ENCODE assay signal across 8 mouse cellular contexts in genomic region chr11:59538387-59538786, GRCm38 (mm10). TPM values are rescaled to one million over a fixed set of nuclear protein-coding genes. Genes with fewer than 3 reads are reported as not detected.
DNase-seq lines count a peak whose midpoint lies in the region; ATAC-seq and TF ChIP-seq lines count a peak whose summit lies in the region.
"Had no signal": no experiment of that assay in that cellular context is flagged by ENCODE, and none has a peak within 500 bp of the region (broad histone marks: within the 10 kb centered on the region; RNA-seq: fewer than 3 reads in every experiment).

No protein-coding gene starts in this region.

- peak in 1 of 2 experiments; percentile 50; a peak in 2 of 4 replicates for TF ChIP-seq CTCF in CH12.LX (conservative IDR thresholded peaks at IDR 0.05 in 1 of 2, IDR thresholded peaks at IDR 0.05 in 1 of 2; ENCODE audit: low read depth in 2 of 2, low read length in 2 of 2)

- dilution Hi-C loops in CH12.LX (cut with MboI; ENCODE audit: extremely low pct_ligation_motif_present, extremely low pct_unique_long_range_greater_than_20kb, low sequenced_read_pairs) = no loop called here

- DNase-seq in A20 (ENCODE audit: low read depth, low spot score) (peak; percentile 73), CH12.LX (ENCODE audit: extremely low read depth) (no peak)
- peak; percentile 20 for DNase-seq in embryo, embryonic 10.5 days (ENCODE audit: low spot score)
- DNase-seq in left cerebral cortex, postnatal 10 days (ENCODE audit: extremely low spot score in 1 of 2, low spot score in 2 of 2) = peak; percentile 23 to 79
- peak; percentile 44 to 77 for DNase-seq in urinary bladder, postnatal 36 days (ENCODE audit: low spot score in 2 of 2)

- in situ Hi-C loops in CH12.LX (cut with MboI; ENCODE audit: low pct_ligation_motif_present, low pct_unique_long_range_greater_than_20kb, low sequenced_read_pairs) = loop anchor here (5.0 kb wide), 1 partner anchor 49 kb away; no protein-coding TSS in a partner anchor

- H3K79me2 ChIP-seq in CH12.LX (replicated peaks; ENCODE audit: control insufficient read depth, extremely low read depth, insufficient read depth, poor library complexity, severe bottlenecking) = no peaks in the 10 kb centered on the region

- 0 out of 4 replicates have a peak, but pooled peaks have one; percentile 13 to 26 for ATAC-seq in hematopoietic stem cell, adult 5-6 weeks (replicated peaks in 1 of 2; ENCODE audit: insufficient read depth in 1 of 2, low FRiP score in 2 of 2, low TSS enrichment in 1 of 2, low read depth in 1 of 2, poor library complexity in 2 of 2, severe bottlenecking in 2 of 2)
- ATAC-seq in neural tube, embryonic 15.5 days (ENCODE audit: low FRiP score) = no peak

- peaks cover 0 to 24% of the 10 kb centered on the region in 2 experiments; a peak in 2 of 4 replicates for H3K4me1 ChIP-seq in CH12.LX (ENCODE audit: control insufficient read depth in 1 of 2, insufficient read depth in 2 of 2)
- peaks cover 10% of the 10 kb centered on the region for H3K4me1 ChIP-seq in neural tube, embryonic 15.5 days

- no peak for TF ChIP-seq RAD21 in CH12.LX (IDR thresholded peaks at IDR 0.05; ENCODE audit: low read depth, low read length)

- H3K9me3 ChIP-seq in CH12.LX (replicated peaks; ENCODE audit: low read length) = peaks cover 7% of the 10 kb centered on the region
- H3K9me3 ChIP-seq in neural tube, embryonic 15.5 days (replicated peaks) = no peaks in the 10 kb centered on the region

- no peak overlapping the region for H3K4me2 ChIP-seq in CH12.LX (ENCODE audit: insufficient read depth, low read depth, poor library complexity, severe bottlenecking)
- H3K4me2 ChIP-seq in neural tube, embryonic 15.5 days = peak overlapping the region; percentile 40

- H3K36me3 ChIP-seq in CH12.LX (replicated peaks in 1 of 2; ENCODE audit: control insufficient read depth in 1 of 2, insufficient read depth in 1 of 2, low read length in 1 of 2) = no peaks in the 10 kb centered on the region
- H3K36me3 ChIP-seq in neural tube, embryonic 15.5 days = no peaks in the 10 kb centered on the region

- no peak overlapping the region for H3K27ac ChIP-seq in CH12.LX (ENCODE audit: insufficient read depth, low read depth)
- H3K27ac ChIP-seq in neural tube, embryonic 15.5 days (replicated peaks) = peak overlapping the region; percentile 60

- no peak overlapping the region for H3K9ac ChIP-seq in CH12.LX (ENCODE audit: insufficient read depth, low read depth)
- no peak overlapping the region for H3K9ac ChIP-seq in neural tube, embryonic 15.5 days (replicated peaks)

- intact Hi-C loops in left cerebral cortex, postnatal 10 days (cut with DNase I) = no loop called here

- TF ChIP-seq POLR2A in CH12.LX (IDR thresholded peaks at IDR 0.05; ENCODE audit: low read depth, low read length) = no peak

- no peak for TF ChIP-seq EP300 in CH12.LX (IDR thresholded peaks at IDR 0.05; ENCODE audit: low read length)

- 30% methylated on average over 11 of the region's 11 CpGs for WGBS in neural tube, embryonic 15.5 days

- no peaks in the 10 kb centered on the region for H3K27me3 ChIP-seq in CH12.LX (replicated peaks)
- H3K27me3 ChIP-seq in neural tube, embryonic 15.5 days (replicated peaks) = no peaks in the 10 kb centered on the region

- H3K4me3 ChIP-seq in CH12.LX (replicated peaks in 1 of 3; ENCODE audit: low read depth in 2 of 3, low read length in 2 of 3, poor library complexity in 1 of 3) = no peak overlapping the region
- H3K4me3 ChIP-seq in neural tube, embryonic 15.5 days (replicated peaks) = 0 out of 2 replicates have a peak overlapping the region, but pooled peaks have one; percentile 4

TF ChIP-seq in CH12.LX, 34 proteins besides CTCF, POLR2A, EP300 and RAD21:
- TF ChIP-seq MAZ (IDR thresholded peaks at IDR 0.05; ENCODE audit: low read depth, low read length) (no peak), USF1 (IDR thresholded peaks at IDR 0.05; ENCODE audit: low read depth, low read length) (peak; percentile 11; the same call in 1 of the 2 replicates), SIN3A (IDR thresholded peaks at IDR 0.05; ENCODE audit: low read length) (no peak), CHD1 (IDR thresholded peaks at IDR 0.05; ENCODE audit: low read depth, low read length) (no peak)

RNA-seq across cellular contexts. Expression of gene Nlrp3, which starts 3.0 kb away (rescaled TPM):
- 0.04 TPM in 1 of 2 replicates, not detected in the other for total RNA-seq in CH12.LX (2012; rRNA removed)
- total RNA-seq in CH12.LX (2014; rRNA removed) = not detected in 2 replicates
- polyA plus RNA-seq in CH12.LX (2012; ENCODE audit: insufficient read length, low read depth) = not detected in 2 replicates
- total RNA-seq in hematopoietic stem cell, adult 5-6 weeks (2017) = 3.2 and 4.9 TPM in 2 replicates
- 1 to 10 TPM in 1 of 2 experiments, under 1 TPM in 1; 0.79 to 1.5 TPM for total RNA-seq in left cerebral cortex, postnatal 10 days (2021)
- 0.20 and 0.24 TPM in 2 replicates for polyA plus RNA-seq in neural tube, embryonic 15.5 days (2015; fragmentation: Nextera tagmentation; extraction: Ambion mirVana)

RNA-seq across cellular contexts. Expression of gene Zkscan17, which starts 11.8 kb away (rescaled TPM):
- total RNA-seq in CH12.LX (2012; rRNA removed) (30.6 and 49.9 TPM in 2 replicates), CH12.LX (2014; rRNA removed) (8.9 and 9.8 TPM in 2 replicates)
- polyA plus RNA-seq in CH12.LX (2012; ENCODE audit: insufficient read length, low read depth) = 31.5 and 36.8 TPM in 2 replicates
- total RNA-seq in hematopoietic stem cell, adult 5-6 weeks (2017) = 18.3 and 20.8 TPM in 2 replicates
- total RNA-seq in left cerebral cortex, postnatal 10 days (2021) = 10 to 100 TPM; 15.6 to 16.2 TPM
- polyA plus RNA-seq in neural tube, embryonic 15.5 days (2015; fragmentation: Nextera tagmentation; extraction: Ambion mirVana) = 12.9 and 14.7 TPM in 2 replicates

RNA-seq across cellular contexts. Expression of gene Olfr222, which starts 37.6 kb away (rescaled TPM):
- total RNA-seq in CH12.LX (2012; rRNA removed) = not detected in 2 replicates
- total RNA-seq in CH12.LX (2014; rRNA removed) = not detected in 2 replicates
- polyA plus RNA-seq in CH12.LX (2012; ENCODE audit: insufficient read length, low read depth) = not detected in 2 replicates
- not detected in 2 replicates for total RNA-seq in hematopoietic stem cell, adult 5-6 weeks (2017)
- total RNA-seq in left cerebral cortex, postnatal 10 days (2021) = not detected
- not detected in 2 replicates for polyA plus RNA-seq in neural tube, embryonic 15.5 days (2015; fragmentation: Nextera tagmentation; extraction: Ambion mirVana)

RNA-seq across cellular contexts. Expression of gene Olfr223, which starts 54.7 kb away (rescaled TPM):
- total RNA-seq in CH12.LX (2012; rRNA removed) (not detected in 2 replicates), CH12.LX (2014; rRNA removed) (not detected in 2 replicates)
- not detected in 2 replicates for polyA plus RNA-seq in CH12.LX (2012; ENCODE audit: insufficient read length, low read depth)
- not detected in 2 replicates for total RNA-seq in hematopoietic stem cell, adult 5-6 weeks (2017)
- not detected for total RNA-seq in left cerebral cortex, postnatal 10 days (2021)
- not detected in 2 replicates for polyA plus RNA-seq in neural tube, embryonic 15.5 days (2015; fragmentation: Nextera tagmentation; extraction: Ambion mirVana)
- polyA plus RNA-seq: neural tube, embryonic 14.5 days had no signal
